Mouse (Mus musculus) gastrocnemius, adult 2 months (tissue): ENCODE measurements around the gene Ap4b1. TPM values are rescaled to one million over a fixed set of nuclear protein-coding genes. Genes with fewer than 3 reads are reported as not detected.
"Not testable (repeated sequence)": the region's sequence is repeated elsewhere in the genome, so short reads cannot be mapped to it uniquely, and the experiment has no call there.

Source experiments
- DNase-seq: peaks from one replicate; pipeline ENCODE4 v3.0.0; 2022
- H3K27ac ChIP-seq: fragments of 200-600 bp; 2 replicates; pipeline ENCODE4 v1.8.1; 2022; ENCODE audit warnings: mild to moderate bottlenecking
- H3K4me3 ChIP-seq: fragments of 200-600 bp; 2 replicates; pipeline ENCODE4 v1.8.1; 2022; ENCODE audit warnings: mild to moderate bottlenecking, moderate library complexity
- CTCF ChIP-seq: fragments of 200-600 bp; IDR thresholded peaks from 2 replicates; pipeline ENCODE4 v1.8.1; 2022; ENCODE audit warnings: antibody characterized with exemption, mild to moderate bottlenecking, moderate library complexity
- intact Hi-C: fragments of 180-260 bp; cut with DNase I; formaldehyde crosslinking; loops from one replicate; pipeline ENCODE4 v1.15.1; 2025
- total RNA-seq, 2 experiments: library from RNA; stranded (reverse); gene quantifications; 2 replicates each; pipeline ENCODE4 v1.2.3; 2021

Gene Ap4b1
- total RNA-seq, 2 experiments from 2014 or later, result 7.1 to 8.8 TPM

- peak overlapping the region; percentile 96 for H3K4me3 ChIP-seq
- H3K27ac ChIP-seq, result peak overlapping the region; percentile 93
- no peak for DNase-seq
- TF ChIP-seq CTCF, result no peak
- intact Hi-C loops, result no loop called here
Observed at GRCm38 (mm10) chr3:103787225-103787624, 22.1 kb upstream of the Ap4b1 start.

- TF ChIP-seq CTCF, result no peak
- intact Hi-C loops, result no loop called here
- no peak for DNase-seq
- Histone ChIP-seq H3K4me3 (peak overlapping the region; percentile 96), H3K27ac (peak overlapping the region; percentile 93)
Observed at GRCm38 (mm10) chr3:103789096-103789495, 20.2 kb upstream of the Ap4b1 start.

- TF ChIP-seq CTCF, result no peak
- peak; percentile 39 for DNase-seq
- peak overlapping the region; percentile 93 for H3K27ac ChIP-seq
- H3K4me3 ChIP-seq, result peak overlapping the region; percentile 96
- intact Hi-C loops, result no loop called here
Observed at GRCm38 (mm10) chr3:103789891-103790345, 19.4 kb upstream of the Ap4b1 start.

- Histone ChIP-seq H3K27ac (peak overlapping the region; percentile 93), H3K4me3 (peak overlapping the region; percentile 96)
- DNase-seq, result no peak
- no peak for TF ChIP-seq CTCF
- intact Hi-C loops, result loop anchor here (1.0 kb wide), 1 partner anchor 19 kb away; the partner anchor contains the start of genes Ap4b1, Dclre1b and Gm43064
Observed at GRCm38 (mm10) chr3:103790346-103791145, 18.8 kb upstream of the Ap4b1 start.

DNA sequence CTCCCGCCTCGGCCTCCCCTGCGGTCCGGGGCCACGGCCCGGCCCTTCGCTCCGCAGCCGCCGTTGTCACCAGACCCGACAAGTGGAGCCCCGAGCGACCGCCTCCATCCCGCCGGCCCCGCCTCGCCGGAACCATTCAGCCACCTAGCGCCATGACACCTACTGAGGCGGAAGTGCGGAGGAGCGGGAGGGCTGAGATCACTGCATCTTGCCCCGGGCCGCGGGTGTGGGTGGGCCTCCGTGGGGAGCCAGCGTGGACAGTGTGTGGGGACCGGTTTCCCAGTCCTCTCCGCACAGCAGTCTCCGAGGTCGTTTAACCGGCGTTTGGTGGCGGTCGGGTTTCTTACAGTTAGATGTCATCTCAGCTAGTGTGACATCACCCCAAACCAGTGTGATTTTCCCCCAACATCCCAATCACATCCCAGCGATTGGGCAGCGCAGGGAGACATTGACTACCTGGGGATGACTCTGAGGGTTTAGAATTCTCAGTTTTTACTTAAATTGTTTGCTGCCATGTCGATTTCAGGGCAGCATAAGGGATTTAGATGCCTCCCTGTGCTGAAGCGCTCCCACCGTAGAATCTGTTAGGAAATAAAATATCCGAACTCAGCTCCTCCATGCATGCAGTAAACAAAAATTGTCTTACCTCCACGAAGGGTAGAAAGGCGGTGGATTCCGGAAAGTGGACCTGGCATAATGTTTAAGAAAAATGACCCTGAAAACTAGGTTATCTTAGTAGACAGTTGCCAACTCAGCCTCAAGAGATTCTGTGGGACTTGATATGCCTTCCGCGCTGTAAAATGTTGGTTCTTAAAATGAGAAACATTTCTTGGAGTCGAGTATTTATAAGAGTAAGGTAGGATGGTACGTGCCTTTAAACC is 17.9 kb upstream of the Ap4b1 start, which contains the start of gene Hipk1:
Hipk1 (minus strand) TSS at position 334 of the 881 bp plus-strand sequence.
- TF ChIP-seq CTCF, result no peak
- Histone ChIP-seq H3K27ac (peak within 1 kb of the TSS; percentile 93), H3K4me3 (peak within 1 kb of the TSS; percentile 96)
- peak; percentile 96 for DNase-seq
- intact Hi-C loops, result loop anchor here (1.0 kb wide), 1 partner anchor 18 kb away; the partner anchor contains the start of genes Ap4b1, Dclre1b and Gm43064

DNA sequence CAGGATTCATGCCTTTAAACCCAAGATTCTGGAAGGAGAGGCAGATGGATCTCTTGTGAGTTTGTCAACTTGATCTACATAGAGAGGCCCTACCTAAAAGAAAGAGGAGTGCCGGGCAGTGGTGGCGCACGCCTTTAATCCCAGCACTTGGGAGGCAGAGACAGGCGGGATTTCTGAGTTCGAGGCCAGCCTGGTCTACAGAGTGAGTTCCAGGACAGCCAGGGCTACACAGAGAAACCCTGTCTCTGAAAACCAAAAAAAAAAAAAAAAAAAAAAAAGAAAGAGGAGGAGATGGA is 17.3 kb upstream of the Ap4b1 start:
- peak overlapping the region; percentile 96 for H3K4me3 ChIP-seq
- H3K27ac ChIP-seq, result peak overlapping the region; percentile 93
- intact Hi-C loops, result not testable (repeated sequence)

GRCm38 (mm10) chr3:103792566-103792965 is 16.8 kb upstream of the Ap4b1 start:
- no peak for TF ChIP-seq CTCF
- peak overlapping the region; percentile 93 for H3K27ac ChIP-seq
- intact Hi-C loops, result no loop called here
- no peak for DNase-seq
- no peak overlapping the region; the same call in 1 of the 2 replicates for H3K4me3 ChIP-seq

More for the DNA sequence above, 17.3 kb upstream of the Ap4b1 start:
- DNase-seq, result not testable (repeated sequence)

DNA sequence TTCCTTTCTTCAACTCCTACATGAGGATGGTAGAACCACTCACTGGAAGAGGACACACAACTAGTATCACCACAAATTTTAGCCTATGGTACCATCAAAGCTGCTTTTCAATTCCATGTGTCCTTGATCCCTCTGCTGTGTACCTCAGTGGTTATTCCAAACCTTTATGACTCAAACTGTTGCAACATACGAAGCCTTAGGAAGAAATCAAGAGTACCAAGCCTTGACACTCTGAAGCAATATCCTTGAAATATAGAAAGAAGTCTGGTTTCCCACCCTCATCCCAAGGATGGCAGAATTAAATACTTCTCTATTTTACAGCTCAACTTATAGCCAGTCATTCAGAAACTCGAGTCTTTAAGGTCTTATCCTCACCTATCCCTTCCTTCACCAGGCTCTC is 12.9 kb upstream of the Ap4b1 start:
- no peak for TF ChIP-seq CTCF
- DNase-seq, result no peak
- Histone ChIP-seq H3K27ac (peak overlapping the region; percentile 55), H3K4me3 (no peak overlapping the region)
- intact Hi-C loops, result no loop called here

DNA sequence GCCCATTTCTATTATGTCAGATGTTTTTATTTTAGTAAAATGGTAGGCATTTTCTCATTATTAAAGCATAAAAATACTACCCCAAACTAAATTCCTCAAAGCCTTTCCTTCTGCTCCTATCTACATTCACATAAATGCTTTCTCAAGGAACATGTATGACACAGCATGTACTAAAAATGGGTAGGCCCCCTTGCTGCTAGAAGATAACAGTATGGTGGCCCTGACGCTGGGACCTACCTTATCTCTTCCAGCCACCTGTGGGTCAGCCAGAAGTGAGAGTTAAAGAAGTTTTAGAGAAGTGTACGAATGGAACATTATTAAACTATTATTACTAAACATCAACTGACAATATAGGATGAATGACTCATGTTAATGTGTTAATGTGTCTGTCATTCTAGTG is 9.8 kb upstream of the Ap4b1 start:
- TF ChIP-seq CTCF, result no peak
- intact Hi-C loops, result no loop called here
- no peak overlapping the region for H3K4me3 ChIP-seq
- H3K27ac ChIP-seq, result no peak overlapping the region
- DNase-seq, result no peak

DNA sequence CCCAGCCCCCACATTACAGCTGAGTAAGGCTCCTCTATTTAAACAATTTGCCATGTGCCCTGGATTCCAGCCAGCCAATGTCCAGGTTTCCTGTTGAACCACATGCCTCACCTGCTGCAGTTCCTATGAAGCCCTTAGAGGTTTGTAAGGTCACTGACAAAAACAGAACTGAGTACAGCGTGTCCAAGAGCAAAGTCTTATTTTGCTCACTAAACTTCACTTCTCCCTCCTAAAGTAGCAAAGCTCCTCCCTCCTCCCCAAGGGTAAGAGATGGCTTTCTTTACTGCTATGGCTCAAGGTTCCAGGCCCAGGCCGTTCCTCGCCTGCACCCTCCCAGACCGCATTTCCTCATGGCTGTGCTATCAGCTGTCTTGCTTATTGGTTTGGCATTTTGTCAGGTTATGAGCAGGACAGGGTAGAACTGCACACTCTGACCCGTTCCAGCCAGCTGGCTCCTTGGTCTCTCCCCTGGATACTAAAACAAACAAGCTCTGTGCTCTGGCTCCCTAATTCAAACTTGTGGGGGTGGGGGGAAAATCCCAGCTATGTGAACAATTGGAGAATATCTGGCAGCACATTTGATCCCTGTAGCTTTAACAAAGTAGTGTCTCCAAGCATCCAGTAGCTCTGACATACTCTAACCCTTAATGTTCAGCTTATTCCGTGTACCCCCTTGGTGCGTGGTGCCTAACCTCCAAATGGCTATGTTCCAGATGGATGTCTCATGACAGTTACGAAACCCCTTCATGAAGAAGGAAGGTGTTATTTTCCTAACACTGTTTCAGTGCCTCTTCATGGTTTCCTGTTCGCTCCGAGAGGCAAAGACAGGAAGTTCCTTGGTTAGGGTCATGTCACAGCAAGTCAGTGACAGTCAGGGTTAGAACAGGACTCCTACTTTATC is 7.4 kb upstream of the Ap4b1 start:
- TF ChIP-seq CTCF, result no peak
- peak overlapping the region; percentile 37 for H3K4me3 ChIP-seq
- peak; percentile 87 for DNase-seq
- intact Hi-C loops, result no loop called here
- H3K27ac ChIP-seq, result peak overlapping the region; percentile 88

DNA sequence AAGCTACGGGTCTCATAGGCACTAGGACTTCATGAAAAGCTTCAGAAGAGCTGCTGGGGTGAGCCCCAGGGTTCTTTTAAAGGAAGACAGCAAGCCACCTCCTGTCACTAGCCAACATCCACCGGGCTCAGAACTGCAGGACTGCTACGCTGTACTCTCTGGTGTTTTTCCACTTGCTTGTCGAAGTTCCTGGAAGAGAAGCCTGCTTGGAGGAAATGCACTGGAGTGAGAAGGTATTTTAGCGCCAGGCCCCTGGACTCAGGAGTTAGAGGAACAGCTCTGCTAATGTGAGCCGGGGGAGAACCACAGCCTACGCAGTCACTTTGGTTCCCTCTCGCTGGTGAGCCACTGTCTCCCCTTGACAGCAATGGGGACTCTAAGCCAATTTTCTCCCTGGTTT is 6.5 kb upstream of the Ap4b1 start:
- TF ChIP-seq CTCF, result no peak
- DNase-seq, result no peak
- intact Hi-C loops, result no loop called here
- peak overlapping the region; percentile 37 for H3K4me3 ChIP-seq
- H3K27ac ChIP-seq, result peak overlapping the region; percentile 88

- DNase-seq, result no peak
- H3K27ac ChIP-seq, result no peak overlapping the region
- TF ChIP-seq CTCF, result no peak
- no peak overlapping the region for H3K4me3 ChIP-seq
- intact Hi-C loops, result loop anchor here (5.0 kb wide), 1 partner anchor 68 kb away; the partner anchor contains the start of genes Gm10964 and Olfml3
Observed at GRCm38 (mm10) chr3:103805671-103806070, 3.6 kb upstream of the Ap4b1 start.
